Mouse (Mus musculus) spleen, postnatal 10 days (tissue): ENCODE measurements at regions not wholly inside any gene's neighbourhood (a gene's known extent, or its start where the extent isn't known, plus 50 kb on each side); places are given as distances from the start of the nearest gene placed in this dataset.
A peak's percentile ranks its signal among the peaks of the same experiment; 100 is the strongest.

Experiments used
- DNase-seq, 2 experiments: peaks; one replicate each; pipeline ENCODE4 v3.0.0; 2021 to 2022; ENCODE audit warnings: low spot score in 2 of 2

GRCm38 (mm10) chr19:56102454-56103080, 184.4 kb upstream of the Habp2 start:
- no peak for DNase-seq

GRCm38 (mm10) chr19:56105073-56105451, 181.9 kb upstream of the Habp2 start:
- DNase-seq = no peak

GRCm38 (mm10) chr19:56105452-56106091, 181.4 kb upstream of the Habp2 start:
- DNase-seq = no peak

GRCm38 (mm10) chr19:56108796-56109195, 178.1 kb upstream of the Habp2 start:
- no peak for DNase-seq

GRCm38 (mm10) chr19:56115552-56116284, 171.2 kb upstream of the Habp2 start:
- no peak for DNase-seq

GRCm38 (mm10) chr19:56116285-56116680, 170.7 kb upstream of the Habp2 start:
- DNase-seq = no peak

GRCm38 (mm10) chr19:56120723-56121122, 166.2 kb upstream of the Habp2 start:
- DNase-seq = no peak

GRCm38 (mm10) chr19:56122186-56122585, 164.8 kb upstream of the Habp2 start:
- DNase-seq = no peak

GRCm38 (mm10) chr19:56131556-56131955, 155.4 kb upstream of the Habp2 start:
- DNase-seq = no peak

- no peak for DNase-seq
Observed at GRCm38 (mm10) chr19:56132911-56133562, 153.9 kb upstream of the Habp2 start.

GRCm38 (mm10) chr19:56133565-56133964, 153.4 kb upstream of the Habp2 start:
- DNase-seq = no peak

GRCm38 (mm10) chr19:56134081-56134818, 152.7 kb upstream of the Habp2 start:
- DNase-seq = peak in 1 of 2 experiments; percentile 26

- DNase-seq = no peak
Observed at GRCm38 (mm10) chr19:56135306-56135928, 151.5 kb upstream of the Habp2 start.

GRCm38 (mm10) chr19:56140540-56140939, 146.4 kb upstream of the Habp2 start:
- no peak for DNase-seq

- DNase-seq = no peak
Observed at GRCm38 (mm10) chr19:56144221-56144620, 142.7 kb upstream of the Habp2 start.

GRCm38 (mm10) chr19:56157120-56157519, 129.8 kb upstream of the Habp2 start:
- DNase-seq = no peak

- DNase-seq = no peak
Observed at GRCm38 (mm10) chr19:56162156-56162555, 124.8 kb upstream of the Habp2 start.

GRCm38 (mm10) chr19:56169133-56169997, 117.6 kb upstream of the Habp2 start:
- DNase-seq = no peak

GRCm38 (mm10) chr19:56169998-56170274, 117.0 kb upstream of the Habp2 start:
- no peak for DNase-seq

GRCm38 (mm10) chr19:56172454-56172853, 114.5 kb upstream of the Habp2 start:
- no peak for DNase-seq

- no peak for DNase-seq
Observed at GRCm38 (mm10) chr19:56176059-56176458, 110.9 kb upstream of the Habp2 start.
